Mouse (Mus musculus): ENCODE results near the gene Zdhhc9. TPM values are rescaled to one million over a fixed set of nuclear protein-coding genes. Genes with fewer than 3 reads are reported as not detected.

The Zdhhc9 gene
- polyA plus RNA-seq, 1 experiment from 2014 or later = 69.9 TPM

- 0 out of 2 replicates have a peak, but pooled peaks cover 5% of the 10 kb centered on the region for H3K36me3 ChIP-seq (ENCODE audit: inconsistent target)
- H3K4me3 ChIP-seq (ENCODE audit: inconsistent target) = no peak overlapping the region
- no peak overlapping the region for H3K27ac ChIP-seq
- WGBS (ENCODE audit: missing documents) = 69% methylated on average over 7 of the region's 7 CpGs
- peaks cover 76% of the 10 kb centered on the region for H3K79me2 ChIP-seq (ENCODE audit: inconsistent target)
Measured at GRCm38 (mm10) chrX:48152106-48152505, 56.6 kb downstream of the Zdhhc9 start.

- peak overlapping the region; percentile 60 for H3K4me3 ChIP-seq (ENCODE audit: inconsistent target)
- peaks cover 65% of the 10 kb centered on the region for H3K79me2 ChIP-seq (ENCODE audit: inconsistent target)
- H3K27ac ChIP-seq = peak overlapping the region; percentile 88
- H3K36me3 ChIP-seq (ENCODE audit: inconsistent target) = no peaks in the 10 kb centered on the region
- 30% methylated on average over 7 of the region's 7 CpGs for WGBS (ENCODE audit: missing documents)
Measured at GRCm38 (mm10) chrX:48147741-48148186, 60.9 kb downstream of the Zdhhc9 start.

- H3K4me3 ChIP-seq (ENCODE audit: inconsistent target) = peak overlapping the region; percentile 60
- WGBS (ENCODE audit: missing documents) = 22% methylated on average over 1 of the region's 2 CpGs
- peak overlapping the region; percentile 88 for H3K27ac ChIP-seq
- H3K36me3 ChIP-seq (ENCODE audit: inconsistent target) = no peaks in the 10 kb centered on the region
- H3K79me2 ChIP-seq (ENCODE audit: inconsistent target) = peaks cover 59% of the 10 kb centered on the region
Measured at GRCm38 (mm10) chrX:48147226-48147625, 61.5 kb downstream of the Zdhhc9 start.

- Histone ChIP-seq H3K27ac (peak within 1 kb of the TSS; percentile 88), H3K79me2 (ENCODE audit: inconsistent target) (peaks cover 50% of the 10 kb centered on the region), H3K36me3 (ENCODE audit: inconsistent target) (no peaks in the 10 kb centered on the region), H3K4me3 (ENCODE audit: inconsistent target) (peak within 1 kb of the TSS; percentile 60)
- WGBS (ENCODE audit: missing documents) = 16% methylated on average over 4 of the region's 4 CpGs
Measured at GRCm38 (mm10) chrX:48146262-48146661, 62.4 kb downstream of the Zdhhc9 start, which contains the start of gene Sash3. TSS of gene Sash3 (plus strand) at chrX:48146436.

DNA sequence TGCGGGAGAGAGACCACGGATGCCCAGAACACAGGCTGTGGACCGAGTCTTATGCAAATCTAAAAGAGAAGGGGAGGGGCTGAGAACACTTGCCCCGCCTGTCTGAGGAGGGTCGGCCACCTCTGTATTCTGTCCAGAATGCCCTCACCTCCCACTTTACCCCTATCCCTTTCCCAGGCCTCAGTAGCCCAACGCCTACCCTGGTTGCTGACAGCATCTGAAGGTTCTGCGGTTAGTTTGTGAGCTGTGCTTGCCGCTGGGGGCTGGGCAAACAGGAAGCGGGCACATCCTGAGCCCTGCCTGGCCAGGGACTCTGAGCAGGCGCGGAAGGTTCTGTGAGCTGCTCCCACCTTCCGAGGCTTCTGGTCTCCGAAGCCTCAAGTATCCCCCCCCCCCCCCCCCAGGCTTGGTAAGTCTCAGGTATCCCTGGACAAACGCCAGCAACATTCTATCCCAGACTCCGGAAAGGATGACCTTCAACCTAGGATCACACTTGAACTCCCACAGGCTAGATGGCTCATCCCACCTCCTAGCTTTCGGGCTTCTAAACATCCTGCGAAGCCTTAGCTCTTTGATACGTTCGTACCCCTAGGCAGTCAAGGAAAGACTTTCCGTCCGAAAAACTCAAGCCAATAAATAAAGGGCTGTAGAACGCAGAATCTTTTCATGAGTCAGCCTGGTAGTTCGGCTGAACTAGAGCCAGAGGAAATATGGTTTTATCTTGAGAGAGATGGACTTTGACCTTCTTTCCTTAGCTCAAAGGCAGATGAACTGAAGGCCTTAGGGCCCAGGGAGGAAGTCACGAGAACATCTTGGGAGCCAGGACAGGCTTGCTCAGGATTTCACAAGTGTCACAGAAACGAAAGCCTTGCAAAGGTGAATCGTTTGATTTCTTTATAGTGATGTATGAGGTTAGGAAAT is 65.0 kb downstream of the Zdhhc9 start:
- 29% methylated on average over 21 of the region's 26 CpGs for WGBS (ENCODE audit: missing documents)
- no peak overlapping the region; the same call in 1 of the 2 replicates for H3K4me3 ChIP-seq (ENCODE audit: inconsistent target)
- H3K79me2 ChIP-seq (ENCODE audit: inconsistent target) = peaks cover 24% of the 10 kb centered on the region
- H3K36me3 ChIP-seq (ENCODE audit: inconsistent target) = no peaks in the 10 kb centered on the region
- H3K27ac ChIP-seq = peak overlapping the region; percentile 79

GRCm38 (mm10) chrX:48141481-48141880 is 67.2 kb downstream of the Zdhhc9 start:
- H3K4me3 ChIP-seq (ENCODE audit: inconsistent target) = no peak overlapping the region
- peaks cover 2% of the 10 kb centered on the region for H3K79me2 ChIP-seq (ENCODE audit: inconsistent target)
- H3K36me3 ChIP-seq (ENCODE audit: inconsistent target) = no peaks in the 10 kb centered on the region
- peak overlapping the region; percentile 65; the same call in 1 of the 2 replicates for H3K27ac ChIP-seq
- 58% methylated on average over 6 of the region's 6 CpGs for WGBS (ENCODE audit: missing documents)

GRCm38 (mm10) chrX:48140286-48140877 is 68.3 kb downstream of the Zdhhc9 start:
- H3K27ac ChIP-seq = peak overlapping the region; percentile 65
- no peaks in the 10 kb centered on the region for H3K36me3 ChIP-seq (ENCODE audit: inconsistent target)
- no peaks in the 10 kb centered on the region for H3K79me2 ChIP-seq (ENCODE audit: inconsistent target)
- 23% methylated on average over 3 of the region's 3 CpGs for WGBS (ENCODE audit: missing documents)
- no peak overlapping the region for H3K4me3 ChIP-seq (ENCODE audit: inconsistent target)

- Histone ChIP-seq H3K27ac (peak overlapping the region; percentile 65), H3K4me3 (ENCODE audit: inconsistent target) (no peak overlapping the region), H3K36me3 (ENCODE audit: inconsistent target) (no peaks in the 10 kb centered on the region), H3K79me2 (ENCODE audit: inconsistent target) (no peaks in the 10 kb centered on the region)
- 62% methylated on average over 14 of the region's 14 CpGs for WGBS (ENCODE audit: missing documents)
Measured at GRCm38 (mm10) chrX:48139368-48140285, 69.1 kb downstream of the Zdhhc9 start.

DNA sequence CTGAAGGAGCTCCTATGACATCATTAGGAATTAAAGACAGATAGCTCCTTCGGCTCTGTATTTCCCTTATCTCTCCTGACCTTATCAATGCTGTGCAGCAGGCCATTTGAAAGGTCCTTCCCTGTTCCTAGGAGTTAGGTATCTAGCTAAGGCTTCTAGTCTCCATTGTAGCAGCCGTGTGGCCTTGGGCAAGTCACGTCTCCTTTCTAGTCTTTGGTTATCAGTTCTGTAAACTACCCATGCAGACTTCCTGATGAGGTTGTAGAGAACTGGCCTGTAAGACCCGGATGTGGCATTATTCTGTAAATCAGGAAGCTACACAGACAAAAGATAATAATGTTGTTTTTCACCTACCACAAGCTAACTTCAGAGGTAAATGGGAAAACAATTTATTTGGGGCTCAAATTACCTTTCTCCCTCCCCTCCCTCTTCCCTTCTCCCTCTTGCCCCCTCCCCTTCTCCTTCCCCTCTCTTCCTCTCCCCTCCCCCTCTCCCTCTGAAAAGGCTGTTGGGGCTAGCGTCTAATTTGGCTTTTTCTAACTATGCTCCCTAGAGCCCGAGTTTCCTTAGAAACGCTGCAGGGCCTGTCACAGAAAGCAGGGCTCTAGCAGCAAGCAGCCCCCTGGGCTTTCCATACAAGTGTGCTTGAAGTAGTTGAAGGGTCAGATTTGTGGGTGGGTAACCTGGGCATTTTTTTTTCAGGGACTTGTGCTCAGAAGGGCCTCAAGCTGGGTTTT is 70.0 kb downstream of the Zdhhc9 start:
- no peak overlapping the region; the same call in 1 of the 2 replicates for H3K4me3 ChIP-seq (ENCODE audit: inconsistent target)
- WGBS (ENCODE audit: missing documents) = 35% methylated on average over 6 of the region's 7 CpGs
- no peaks in the 10 kb centered on the region for H3K36me3 ChIP-seq (ENCODE audit: inconsistent target)
- H3K79me2 ChIP-seq (ENCODE audit: inconsistent target) = no peaks in the 10 kb centered on the region
- H3K27ac ChIP-seq = peak overlapping the region; percentile 65

DNA sequence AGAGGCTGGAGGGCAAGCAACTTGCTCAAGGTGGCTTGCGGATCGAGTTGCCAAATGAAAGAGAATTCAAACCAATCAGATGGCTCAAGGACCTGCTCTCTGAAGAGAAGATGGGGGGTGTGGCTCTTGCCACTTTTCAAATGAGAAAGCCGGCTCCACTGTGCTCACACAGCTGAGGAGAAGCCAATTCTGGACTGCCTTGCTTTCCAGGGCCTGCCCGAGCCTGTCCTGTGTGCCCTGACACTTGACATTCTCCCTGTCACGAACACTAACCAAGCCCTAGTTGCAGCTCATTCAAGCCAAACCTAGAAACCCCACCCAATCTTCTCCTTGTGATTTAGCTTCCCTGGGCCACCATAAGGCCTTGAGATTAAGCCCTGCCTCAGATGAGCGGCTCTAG is 70.7 kb downstream of the Zdhhc9 start:
- Histone ChIP-seq H3K79me2 (ENCODE audit: inconsistent target) (no peaks in the 10 kb centered on the region), H3K36me3 (ENCODE audit: inconsistent target) (no peaks in the 10 kb centered on the region), H3K27ac (peak overlapping the region; percentile 65; the same call in 1 of the 2 replicates), H3K4me3 (ENCODE audit: inconsistent target) (no peak overlapping the region)
- 83% methylated on average over 6 of the region's 6 CpGs for WGBS (ENCODE audit: missing documents)

GRCm38 (mm10) chrX:48136935-48137334 is 71.7 kb downstream of the Zdhhc9 start:
- 74% methylated on average over 4 of the region's 4 CpGs for WGBS (ENCODE audit: missing documents)
- H3K27ac ChIP-seq = no peak overlapping the region
- H3K4me3 ChIP-seq (ENCODE audit: inconsistent target) = no peak overlapping the region
- no peaks in the 10 kb centered on the region for H3K36me3 ChIP-seq (ENCODE audit: inconsistent target)
- H3K79me2 ChIP-seq (ENCODE audit: inconsistent target) = no peaks in the 10 kb centered on the region

DNA sequence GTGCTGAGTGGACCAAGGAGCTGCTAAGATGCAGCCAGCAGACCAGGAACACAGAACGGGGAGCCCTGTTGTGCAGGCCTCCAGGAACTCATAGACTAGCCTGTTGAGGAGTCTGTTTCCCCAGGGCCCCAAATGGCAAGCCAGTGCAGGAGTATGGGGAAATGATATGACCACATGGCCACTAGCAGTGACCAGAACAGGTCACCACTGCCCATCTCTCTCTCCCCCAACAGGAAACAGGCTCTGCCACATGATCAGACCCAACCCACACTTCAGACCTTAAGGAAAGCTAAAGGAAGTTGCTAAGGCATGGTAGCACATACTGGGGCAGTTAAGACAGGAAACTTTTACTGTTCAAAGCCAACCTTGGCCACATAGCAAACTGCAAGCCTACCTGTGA is 79.5 kb downstream of the Zdhhc9 start:
- Histone ChIP-seq H3K79me2 (ENCODE audit: inconsistent target) (no peaks in the 10 kb centered on the region), H3K4me3 (ENCODE audit: inconsistent target) (no peak overlapping the region), H3K27ac (no peak overlapping the region), H3K36me3 (ENCODE audit: inconsistent target) (no peaks in the 10 kb centered on the region)
- 50% methylated on average over 1 of the region's 1 CpGs for WGBS (ENCODE audit: missing documents)

- Histone ChIP-seq H3K4me3 (ENCODE audit: inconsistent target) (no peak overlapping the region), H3K36me3 (ENCODE audit: inconsistent target) (no peaks in the 10 kb centered on the region), H3K27ac (no peak overlapping the region), H3K79me2 (ENCODE audit: inconsistent target) (no peaks in the 10 kb centered on the region)
- 51% methylated on average over 4 of the region's 6 CpGs for WGBS (ENCODE audit: missing documents)
Measured at GRCm38 (mm10) chrX:48127502-48128218, 81.0 kb downstream of the Zdhhc9 start.

All from macrophage (primary cell).